Mouse (Mus musculus): ENCODE results near the gene Bmi1. TPM values are rescaled to one million over a fixed set of nuclear protein-coding genes. Genes with fewer than 3 reads are reported as not detected.
A peak's percentile ranks its signal among the peaks of the same experiment; 100 is the strongest.

Bmi1 gene
- polyA plus RNA-seq (2015; fragmentation: Nextera tagmentation; extraction: Ambion mirVana) = 28.8 and 30.9 TPM in 2 replicates

DNA sequence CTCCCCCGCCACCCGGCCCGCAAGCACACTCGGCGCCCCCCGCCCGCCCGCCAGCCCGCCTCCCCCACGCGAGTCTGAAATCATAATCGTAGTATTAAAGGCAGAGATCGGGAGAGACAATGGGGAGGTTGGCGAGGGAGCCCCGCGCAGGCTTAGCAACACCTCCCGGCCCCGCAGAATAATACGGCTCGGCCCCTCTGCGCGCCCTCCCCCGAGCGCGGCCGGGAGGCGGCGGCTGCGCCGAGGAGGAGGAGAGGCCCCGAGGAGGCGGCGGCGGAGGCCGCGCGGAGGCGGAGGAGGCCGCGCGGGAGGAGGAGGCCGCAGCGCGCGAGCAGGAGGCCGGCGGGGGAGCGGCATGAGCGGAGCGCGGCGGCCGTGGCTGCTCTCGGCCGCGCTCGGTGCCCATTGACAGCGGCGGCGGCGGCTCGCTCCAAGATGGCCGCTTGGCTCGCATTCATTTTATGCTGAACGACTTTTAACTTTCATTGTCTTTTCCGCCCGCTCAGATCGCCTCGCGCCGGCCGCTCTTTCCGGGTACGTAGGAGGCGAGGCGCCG, at the start of gene Bmi1:
Bmi1 (plus strand) TSS at position 83 of the 556 bp plus-strand sequence.
- H3K9ac ChIP-seq (replicated peaks; ENCODE audit: low read length) = peak within 1 kb of the TSS; percentile 94
- H3K36me3 ChIP-seq (ENCODE audit: insufficient read depth, low read length) = no peaks in the 10 kb centered on the region; the same call in 1 of the 2 replicates
- peaks cover 29% of the 10 kb centered on the region for H3K4me1 ChIP-seq (ENCODE audit: insufficient read depth, low read length)
- peak within 1 kb of the TSS; percentile 74 for H3K4me3 ChIP-seq (ENCODE audit: low read length)
- peaks cover 10% of the 10 kb centered on the region; the same call in 1 of the 2 replicates for H3K27me3 ChIP-seq (ENCODE audit: insufficient read depth, low read length)
- H3K9me3 ChIP-seq (ENCODE audit: low read length) = no peaks in the 10 kb centered on the region
- peak within 1 kb of the TSS; percentile 93 for H3K27ac ChIP-seq (ENCODE audit: low read length)
- ATAC-seq (ENCODE audit: low FRiP score, low TSS enrichment) = peak; percentile 81
- peak within 1 kb of the TSS; percentile 79 for H3K4me2 ChIP-seq (replicated peaks; ENCODE audit: low read depth, low read length)
- WGBS = 1% methylated on average over 31 of the region's 77 CpGs

DNA sequence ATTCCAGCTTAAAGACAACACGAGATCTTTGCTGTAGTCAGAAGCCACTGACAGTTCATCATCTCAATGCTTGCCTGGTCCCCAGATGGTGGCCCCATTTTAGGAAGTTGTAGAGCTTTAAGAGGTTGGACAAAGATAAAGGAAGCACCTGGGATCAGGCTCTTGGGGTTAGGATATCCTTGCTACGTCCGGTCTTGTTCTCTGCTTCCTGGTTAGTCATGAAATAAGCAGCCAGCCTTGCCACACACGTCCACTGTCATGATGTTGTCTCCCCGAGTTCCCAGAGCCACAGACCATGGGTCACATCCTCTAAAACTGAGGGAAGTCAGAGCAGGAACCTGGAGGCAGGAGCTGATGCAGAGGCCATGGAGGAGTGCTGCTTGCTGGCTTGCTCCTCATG, 46.3 kb upstream of the Bmi1 start:
- Histone ChIP-seq H3K27ac (ENCODE audit: low read length) (no peak overlapping the region), H3K36me3 (ENCODE audit: insufficient read depth, low read length) (no peaks in the 10 kb centered on the region), H3K4me3 (ENCODE audit: low read length) (no peak overlapping the region), H3K4me2 (replicated peaks; ENCODE audit: low read depth, low read length) (no peak overlapping the region), H3K9me3 (ENCODE audit: low read length) (no peaks in the 10 kb centered on the region; the same call in 1 of the 2 replicates), H3K27me3 (ENCODE audit: insufficient read depth, low read length) (no peaks in the 10 kb centered on the region), H3K4me1 (ENCODE audit: insufficient read depth, low read length) (no peaks in the 10 kb centered on the region), H3K9ac (replicated peaks; ENCODE audit: low read length) (no peak overlapping the region)
- ATAC-seq (ENCODE audit: low FRiP score, low TSS enrichment) = no peak
- WGBS = 76% methylated on average over 5 of the region's 5 CpGs

DNA sequence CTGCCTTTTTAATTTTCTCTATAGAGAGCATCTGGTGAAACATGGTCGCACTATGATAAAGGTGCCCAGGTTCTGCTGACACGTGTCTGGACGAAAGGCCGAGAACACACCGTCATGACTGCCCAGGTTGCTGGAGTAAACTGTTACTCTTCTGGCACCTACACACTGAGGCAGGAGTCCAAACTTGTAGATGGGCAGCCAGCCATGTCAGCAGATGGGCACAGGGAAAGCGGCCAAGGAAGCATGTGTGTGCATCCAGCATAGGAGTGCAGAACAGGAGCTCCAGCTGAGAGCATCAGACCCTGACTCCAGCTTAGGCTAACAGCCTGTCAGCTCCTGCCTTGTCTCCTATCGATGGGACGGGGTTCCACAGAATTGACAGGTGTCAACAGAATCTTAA, 41.8 kb upstream of the Bmi1 start:
- no peak overlapping the region for H3K27ac ChIP-seq (ENCODE audit: low read length)
- no peaks in the 10 kb centered on the region for H3K27me3 ChIP-seq (ENCODE audit: insufficient read depth, low read length)
- no peak overlapping the region for H3K4me2 ChIP-seq (replicated peaks; ENCODE audit: low read depth, low read length)
- H3K9me3 ChIP-seq (ENCODE audit: low read length) = peaks cover 8% of the 10 kb centered on the region; the same call in 1 of the 2 replicates
- H3K36me3 ChIP-seq (ENCODE audit: insufficient read depth, low read length) = no peaks in the 10 kb centered on the region
- H3K9ac ChIP-seq (replicated peaks; ENCODE audit: low read length) = no peak overlapping the region
- no peak for ATAC-seq (ENCODE audit: low FRiP score, low TSS enrichment)
- H3K4me3 ChIP-seq (ENCODE audit: low read length) = no peak overlapping the region
- WGBS = 87% methylated on average over 8 of the region's 8 CpGs
- no peaks in the 10 kb centered on the region for H3K4me1 ChIP-seq (ENCODE audit: insufficient read depth, low read length)

DNA sequence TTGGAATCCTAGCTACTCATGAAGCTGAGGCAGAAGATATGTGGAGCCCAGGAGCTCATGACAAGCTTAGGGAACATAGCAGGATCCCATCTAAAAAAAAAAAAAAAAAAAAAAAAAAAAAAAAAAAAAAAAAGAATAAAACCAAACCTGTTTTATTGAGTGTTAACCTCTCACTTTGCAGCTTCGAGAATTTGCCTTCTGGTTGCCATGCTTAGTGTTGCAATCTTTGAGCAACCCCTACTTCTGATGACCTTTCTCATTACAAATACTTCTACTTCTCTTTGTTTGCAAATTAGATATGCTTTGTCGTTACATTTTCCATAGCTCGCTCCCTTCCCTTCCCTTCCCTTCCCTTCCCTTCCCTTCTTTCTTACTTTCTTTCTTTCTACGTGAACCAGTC, 28.3 kb upstream of the Bmi1 start:
- no peak overlapping the region for H3K4me3 ChIP-seq (ENCODE audit: low read length)

DNA sequence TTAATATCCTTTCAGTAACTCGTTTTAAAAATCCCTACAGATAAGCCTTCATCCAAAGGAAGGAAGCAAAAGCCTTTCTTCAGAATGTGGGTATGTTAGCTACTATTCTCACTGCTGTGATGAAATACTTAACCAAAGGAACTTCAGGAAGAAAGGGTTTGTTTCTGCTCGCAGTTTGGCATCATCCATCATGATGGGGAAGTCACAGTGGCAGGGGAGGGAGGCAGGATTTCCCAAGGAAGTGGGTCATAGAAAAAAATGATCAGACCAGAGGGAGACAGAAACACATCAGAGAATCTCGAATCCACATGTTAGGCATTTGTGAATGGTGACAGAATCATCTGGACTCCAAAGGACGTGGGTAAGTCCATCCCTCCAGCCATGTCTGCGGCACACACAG, 22.0 kb upstream of the Bmi1 start:
- H3K4me2 ChIP-seq (replicated peaks; ENCODE audit: low read depth, low read length) = no peak overlapping the region
- H3K4me3 ChIP-seq (ENCODE audit: low read length) = no peak overlapping the region
- no peak overlapping the region for H3K27ac ChIP-seq (ENCODE audit: low read length)
- no peaks in the 10 kb centered on the region for H3K9me3 ChIP-seq (ENCODE audit: low read length)
- ATAC-seq (ENCODE audit: low FRiP score, low TSS enrichment) = no peak
- no peak overlapping the region for H3K9ac ChIP-seq (replicated peaks; ENCODE audit: low read length)
- H3K36me3 ChIP-seq (ENCODE audit: insufficient read depth, low read length) = no peaks in the 10 kb centered on the region
- no peaks in the 10 kb centered on the region for H3K27me3 ChIP-seq (ENCODE audit: insufficient read depth, low read length)
- H3K4me1 ChIP-seq (ENCODE audit: insufficient read depth, low read length) = no peaks in the 10 kb centered on the region
- 65% methylated on average over 5 of the region's 5 CpGs for WGBS

More for the DNA sequence above, 28.3 kb upstream of the Bmi1 start:
- Histone ChIP-seq H3K36me3 (ENCODE audit: insufficient read depth, low read length) (no peaks in the 10 kb centered on the region), H3K27me3 (ENCODE audit: insufficient read depth, low read length) (no peaks in the 10 kb centered on the region), H3K4me1 (ENCODE audit: insufficient read depth, low read length) (no peaks in the 10 kb centered on the region), H3K9ac (replicated peaks; ENCODE audit: low read length) (no peak overlapping the region), H3K27ac (ENCODE audit: low read length) (no peak overlapping the region), H3K9me3 (ENCODE audit: low read length) (no peaks in the 10 kb centered on the region), H3K4me2 (replicated peaks; ENCODE audit: low read depth, low read length) (no peak overlapping the region)
- no peak for ATAC-seq (ENCODE audit: low FRiP score, low TSS enrichment)
- 78% methylated on average over 4 of the region's 4 CpGs for WGBS

DNA sequence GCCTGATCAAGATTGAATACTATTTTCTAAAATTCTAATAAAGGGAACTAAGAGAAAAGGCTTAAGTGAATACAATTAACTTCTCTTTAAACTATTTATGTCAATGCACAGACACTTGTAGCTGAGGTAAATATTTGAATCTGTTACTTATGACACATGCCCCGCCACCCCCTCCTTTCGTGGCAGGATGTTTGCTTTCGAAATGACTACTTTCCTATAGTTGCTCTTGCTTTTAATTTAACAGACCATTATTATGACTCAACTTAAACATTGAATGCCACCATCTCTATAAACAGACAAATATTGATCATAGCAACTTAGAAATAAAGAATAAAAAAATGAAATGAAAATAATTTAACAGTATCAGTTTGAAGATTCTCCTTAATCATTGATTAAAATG, 12.8 kb upstream of the Bmi1 start:
- no peak overlapping the region for H3K9ac ChIP-seq (replicated peaks; ENCODE audit: low read length)
- no peaks in the 10 kb centered on the region for H3K4me1 ChIP-seq (ENCODE audit: insufficient read depth, low read length)
- no peak for ATAC-seq (ENCODE audit: low FRiP score, low TSS enrichment)
- H3K4me3 ChIP-seq (ENCODE audit: low read length) = no peak overlapping the region
- no peaks in the 10 kb centered on the region for H3K27me3 ChIP-seq (ENCODE audit: insufficient read depth, low read length)
- H3K4me2 ChIP-seq (replicated peaks; ENCODE audit: low read depth, low read length) = no peak overlapping the region
- no peak overlapping the region for H3K27ac ChIP-seq (ENCODE audit: low read length)
- 94% methylated on average over 3 of the region's 3 CpGs for WGBS
- H3K36me3 ChIP-seq (ENCODE audit: insufficient read depth, low read length) = no peaks in the 10 kb centered on the region
- H3K9me3 ChIP-seq (ENCODE audit: low read length) = no peaks in the 10 kb centered on the region

DNA sequence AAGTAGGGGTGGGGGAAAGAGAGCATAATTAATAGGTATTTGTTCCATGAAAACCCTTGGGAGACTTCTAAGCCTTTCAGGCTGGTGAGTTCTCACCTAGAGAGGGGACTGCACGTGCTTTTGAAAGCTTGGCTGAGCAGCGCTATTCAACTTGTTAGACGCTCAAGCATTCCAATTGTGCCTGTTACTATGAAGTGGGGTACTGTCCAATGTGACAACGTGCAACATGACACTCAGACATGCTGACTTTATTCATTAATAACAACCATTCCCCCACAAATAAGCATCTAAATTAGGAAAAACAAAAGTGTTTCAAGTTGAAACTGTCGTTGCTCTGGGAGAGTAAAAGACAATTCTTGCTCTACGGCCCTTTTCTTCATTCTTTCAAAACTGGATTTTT, 5.8 kb upstream of the Bmi1 start:
- H3K27ac ChIP-seq (ENCODE audit: low read length) = no peak overlapping the region
- H3K9ac ChIP-seq (replicated peaks; ENCODE audit: low read length) = no peak overlapping the region
- H3K4me1 ChIP-seq (ENCODE audit: insufficient read depth, low read length) = peaks cover 11% of the 10 kb centered on the region
- H3K27me3 ChIP-seq (ENCODE audit: insufficient read depth, low read length) = no peaks in the 10 kb centered on the region
- ATAC-seq (ENCODE audit: low FRiP score, low TSS enrichment) = no peak
- no peak overlapping the region for H3K4me3 ChIP-seq (ENCODE audit: low read length)
- whole genome bisulfite sequencing = 32% methylated on average over 6 of the region's 6 CpGs
- no peak overlapping the region for H3K4me2 ChIP-seq (replicated peaks; ENCODE audit: low read depth, low read length)
- no peaks in the 10 kb centered on the region for H3K36me3 ChIP-seq (ENCODE audit: insufficient read depth, low read length)
- no peaks in the 10 kb centered on the region for H3K9me3 ChIP-seq (ENCODE audit: low read length)

DNA sequence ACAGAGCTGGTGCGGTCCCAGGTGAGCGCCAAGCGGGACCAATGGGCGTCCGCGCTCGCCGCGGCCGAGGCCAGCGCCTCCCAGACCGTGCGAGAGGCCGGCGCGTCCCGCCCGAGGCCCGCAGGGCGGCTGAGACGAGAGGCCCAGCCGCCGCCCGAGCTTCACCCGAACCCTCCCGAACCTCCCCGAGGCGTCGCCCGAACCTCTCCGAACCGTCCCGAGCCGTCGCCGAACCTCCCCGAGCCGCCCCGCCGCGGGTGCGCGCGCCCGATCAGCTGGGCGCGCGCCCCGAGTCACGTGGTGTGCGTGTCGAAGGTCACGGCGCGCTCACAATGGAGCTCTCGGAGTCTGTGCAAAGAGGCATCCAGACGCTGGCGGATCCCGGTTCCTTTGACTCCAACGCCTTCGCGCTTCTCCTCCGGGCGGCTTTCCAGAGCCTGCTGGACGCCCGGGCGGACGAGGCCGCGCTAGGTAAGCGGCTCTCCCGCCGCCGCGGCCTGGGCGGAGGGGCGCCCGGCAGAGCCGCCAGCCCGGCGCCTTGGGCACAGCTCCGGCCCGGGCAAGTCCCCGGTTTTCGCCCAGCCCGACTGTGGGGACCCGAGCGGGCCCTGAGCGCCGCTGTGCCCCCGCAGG, 4.6 kb upstream of the Bmi1 start, which contains the start of gene Commd3:
Commd3 (plus strand) TSS at position 252 of the 633 bp plus-strand sequence.
- Histone ChIP-seq H3K27me3 (ENCODE audit: insufficient read depth, low read length) (no peaks in the 10 kb centered on the region), H3K36me3 (ENCODE audit: insufficient read depth, low read length) (no peaks in the 10 kb centered on the region), H3K27ac (ENCODE audit: low read length) (peak within 1 kb of the TSS; percentile 99), H3K9ac (replicated peaks; ENCODE audit: low read length) (peak within 1 kb of the TSS; percentile 99), H3K4me3 (ENCODE audit: low read length) (peak within 1 kb of the TSS; percentile 93), H3K4me1 (ENCODE audit: insufficient read depth, low read length) (peaks cover 11% of the 10 kb centered on the region), H3K9me3 (ENCODE audit: low read length) (no peaks in the 10 kb centered on the region), H3K4me2 (replicated peaks; ENCODE audit: low read depth, low read length) (peak within 1 kb of the TSS; percentile 84)
- WGBS = under 1% methylated on average over 88 of the region's 91 CpGs
- ATAC-seq (ENCODE audit: low FRiP score, low TSS enrichment) = peak; percentile 92

DNA sequence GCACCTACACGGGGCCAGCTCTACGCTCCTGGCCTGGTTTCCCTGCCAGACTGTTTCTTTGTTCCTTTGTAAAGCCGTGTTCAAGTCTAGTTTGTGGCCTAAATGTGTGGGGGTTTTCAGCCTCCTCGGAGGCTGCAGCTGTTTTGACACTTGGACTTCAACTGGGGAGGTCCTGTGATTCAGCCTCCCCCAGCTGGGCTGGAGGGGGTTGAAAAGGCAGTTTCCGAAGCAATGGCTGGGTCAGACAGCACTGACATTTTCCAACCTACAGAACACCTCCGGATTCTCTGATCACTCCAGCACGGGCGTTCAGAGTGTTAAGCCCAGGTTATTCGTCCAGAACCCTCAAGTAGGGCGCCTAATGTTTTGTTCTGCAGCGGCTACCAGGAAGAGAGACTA, 4.1 kb upstream of the Bmi1 start:
- WGBS = 2% methylated on average over 11 of the region's 11 CpGs
- Histone ChIP-seq H3K4me3 (ENCODE audit: low read length) (peak overlapping the region; percentile 93), H3K36me3 (ENCODE audit: insufficient read depth, low read length) (no peaks in the 10 kb centered on the region), H3K4me2 (replicated peaks; ENCODE audit: low read depth, low read length) (peak overlapping the region; percentile 84), H3K27ac (ENCODE audit: low read length) (peak overlapping the region; percentile 99), H3K9ac (replicated peaks; ENCODE audit: low read length) (peak overlapping the region; percentile 99), H3K27me3 (ENCODE audit: insufficient read depth, low read length) (no peaks in the 10 kb centered on the region), H3K4me1 (ENCODE audit: insufficient read depth, low read length) (peaks cover 11% of the 10 kb centered on the region), H3K9me3 (ENCODE audit: low read length) (no peaks in the 10 kb centered on the region)
- no peak for ATAC-seq (ENCODE audit: low FRiP score, low TSS enrichment)

DNA sequence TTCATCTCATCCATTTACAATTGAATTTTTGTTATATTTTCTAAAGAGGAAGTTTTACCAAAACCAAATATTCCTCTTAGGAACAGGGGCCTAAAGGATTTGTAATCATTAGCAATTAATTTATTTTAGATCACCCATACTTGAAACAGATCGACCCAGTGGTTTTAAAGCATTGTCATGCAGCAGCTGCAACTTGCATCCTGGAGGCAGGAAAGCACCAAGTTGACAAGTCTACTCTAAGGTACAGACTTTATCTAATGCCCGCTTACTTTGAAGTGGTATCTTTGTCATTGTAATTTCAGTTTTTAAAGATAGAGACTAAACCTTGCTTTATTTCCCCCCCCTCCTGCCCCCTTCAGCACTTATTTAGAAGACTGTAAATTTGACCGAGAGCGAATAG, 3.1 kb upstream of the Bmi1 start:
- no peak overlapping the region for H3K27ac ChIP-seq (ENCODE audit: low read length)
- H3K4me2 ChIP-seq (replicated peaks; ENCODE audit: low read depth, low read length) = peak overlapping the region; percentile 27; the same call in 1 of the 2 replicates
- WGBS = 50% methylated on average over 4 of the region's 4 CpGs
- no peak overlapping the region for H3K9ac ChIP-seq (replicated peaks; ENCODE audit: low read length)
- H3K9me3 ChIP-seq (ENCODE audit: low read length) = no peaks in the 10 kb centered on the region
- H3K4me3 ChIP-seq (ENCODE audit: low read length) = no peak overlapping the region
- H3K27me3 ChIP-seq (ENCODE audit: insufficient read depth, low read length) = no peaks in the 10 kb centered on the region
- no peaks in the 10 kb centered on the region for H3K36me3 ChIP-seq (ENCODE audit: insufficient read depth, low read length)
- peaks cover 16% of the 10 kb centered on the region for H3K4me1 ChIP-seq (ENCODE audit: insufficient read depth, low read length)
- no peak for ATAC-seq (ENCODE audit: low FRiP score, low TSS enrichment)
